Mouse (Mus musculus) urinary bladder, postnatal 14 days (tissue): Measurements from ENCODE around the gene F11.

Experiments
- DNase-seq: peaks from one replicate; pipeline ENCODE4 v3.0.0; 2021; ENCODE audit warnings: low spot score

F11 gene

DNA sequence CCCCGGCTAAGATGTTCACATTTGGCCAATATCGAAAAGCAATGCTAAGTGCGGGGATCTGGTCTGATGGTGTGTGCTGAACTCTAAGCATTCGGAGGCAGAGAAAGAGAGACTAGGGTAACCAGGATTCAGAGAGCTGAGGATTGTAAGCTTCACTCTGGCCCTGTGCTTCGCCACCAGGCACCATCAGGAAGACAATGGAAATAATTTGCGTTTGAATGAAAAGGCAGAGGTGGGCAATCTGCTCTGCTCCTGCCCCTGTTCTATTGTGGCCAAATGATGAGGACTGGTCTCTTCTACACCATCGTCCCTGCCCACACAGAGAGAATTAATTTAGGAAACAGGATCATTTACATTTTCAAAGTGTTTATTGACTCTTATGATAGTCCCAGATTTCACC lies 15.5 kb downstream of the F11 start:
- DNase-seq = no peak

- DNase-seq = no peak
Observed at GRCm38 (mm10) chr8:45239363-45239762, 22.5 kb downstream of the F11 start.

GRCm38 (mm10) chr8:45238282-45238681 lies 23.5 kb downstream of the F11 start:
- DNase-seq = peak; percentile 7

- DNase-seq = peak; percentile 55
Observed at GRCm38 (mm10) chr8:45236164-45236912, 25.5 kb downstream of the F11 start.

GRCm38 (mm10) chr8:45235228-45235627 lies 26.6 kb downstream of the F11 start:
- no peak for DNase-seq

DNA sequence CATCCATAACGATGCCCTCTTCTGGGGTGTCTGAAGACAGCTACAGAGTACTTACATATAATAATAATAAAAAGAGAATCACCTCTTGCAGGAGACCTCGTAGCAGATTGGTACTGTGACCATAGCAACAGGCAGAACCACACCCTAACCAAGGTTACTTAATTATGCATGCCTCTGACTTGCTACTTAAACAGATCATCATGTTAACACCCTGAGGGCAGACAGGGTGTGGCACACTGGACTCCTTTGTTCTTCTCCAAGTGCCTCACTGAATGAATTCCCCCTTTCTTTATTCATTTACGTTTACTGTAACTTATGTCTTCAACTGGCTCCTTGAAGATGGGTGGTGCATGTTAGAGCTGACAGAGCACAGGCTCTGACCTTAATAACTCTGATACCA lies 28.6 kb downstream of the F11 start:
- DNase-seq = no peak

GRCm38 (mm10) chr8:45202476-45202875 lies 59.4 kb downstream of the F11 start:
- no peak for DNase-seq

- peak; percentile 58 for DNase-seq
Observed at GRCm38 (mm10) chr8:45201605-45202004, 60.2 kb downstream of the F11 start.

- DNase-seq = no peak
Observed at GRCm38 (mm10) chr8:45197294-45197693, 64.5 kb downstream of the F11 start.

DNA sequence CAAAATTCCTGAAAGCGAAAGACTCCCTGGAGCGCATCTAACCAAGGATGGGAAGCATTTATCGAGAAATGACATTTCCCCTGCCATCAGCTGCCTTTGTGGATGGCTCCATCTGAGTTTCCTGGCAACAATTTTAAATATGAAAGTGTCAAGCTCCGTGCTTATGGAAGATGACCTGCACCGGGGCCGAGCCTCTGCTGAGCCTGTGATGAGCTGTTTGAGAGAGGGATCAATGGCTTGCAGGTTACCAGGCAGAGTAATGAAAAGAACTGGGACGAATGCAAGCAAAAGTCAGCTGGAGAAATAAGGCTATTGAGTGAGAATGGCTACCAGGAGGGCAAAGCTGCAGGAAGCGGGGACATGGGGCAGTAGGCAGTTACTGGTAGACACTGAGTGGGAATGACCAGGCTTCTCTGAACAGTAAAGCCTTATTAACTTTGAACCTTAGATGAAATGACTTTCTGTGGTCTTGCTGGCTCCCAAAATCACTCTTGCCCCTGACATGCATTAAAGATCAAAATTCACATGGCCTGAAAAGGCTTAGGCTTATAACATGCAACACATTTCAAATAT lies 65.8 kb downstream of the F11 start:
- no peak for DNase-seq
